Mouse (Mus musculus) heart, postnatal 10 days (tissue): ENCODE data around the gene Fndc11. TPM values are rescaled to one million over a fixed set of nuclear protein-coding genes. Genes with fewer than 3 reads are reported as not detected.
A peak's percentile ranks its signal among the peaks of the same experiment; 100 is the strongest.

Experiments used
- DNase-seq, 2 experiments: peaks; one replicate each; pipeline ENCODE4 v3.0.0; 2021
- intact Hi-C: fragments of 180-260 bp; cut with DNase I; formaldehyde crosslinking; loops from one replicate; pipeline ENCODE4 v1.15.1; 2025
- total RNA-seq, 2 experiments: library from RNA; stranded (reverse); gene quantifications; 2 replicates each; pipeline ENCODE4 v1.2.3; 2021

Gene Fndc11
- total RNA-seq, 2 experiments from 2014 or later = 0.30 TPM; not detected in 1

GRCm38 (mm10) chr2:181216037-181216436 lies 3.8 kb upstream of the Fndc11 start:
- intact Hi-C loops = no loop called here
- DNase-seq = no peak

- DNase-seq = no peak
- intact Hi-C loops = no loop called here
Measured at GRCm38 (mm10) chr2:181218881-181219485, 830 bp upstream of the Fndc11 start.

GRCm38 (mm10) chr2:181220361-181220760 lies 548 bp downstream of the Fndc11 start:
- DNase-seq = peak in 1 of 2 experiments; percentile 25
- intact Hi-C loops = loop anchor here (2.0 kb wide), 1 partner anchor 34 kb away; the partner anchor contains the start of gene Ppdpf

- intact Hi-C loops = no loop called here
Measured at GRCm38 (mm10) chr2:181224994-181225393, 5.2 kb downstream of the Fndc11 start.

GRCm38 (mm10) chr2:181227122-181227521 lies 7.3 kb downstream of the Fndc11 start:
- DNase-seq = no peak
- intact Hi-C loops = no loop called here

More at GRCm38 (mm10) chr2:181224994-181225393, 5.2 kb downstream of the Fndc11 start:
- no peak for DNase-seq

GRCm38 (mm10) chr2:181228335-181228734 lies 8.5 kb downstream of the Fndc11 start:
- no peak for DNase-seq
- intact Hi-C loops = no loop called here

GRCm38 (mm10) chr2:181231171-181231570 lies 11.4 kb downstream of the Fndc11 start:
- DNase-seq = no peak
- intact Hi-C loops = no loop called here

GRCm38 (mm10) chr2:181233443-181233842 lies 13.6 kb downstream of the Fndc11 start:
- intact Hi-C loops = no loop called here
- no peak for DNase-seq

GRCm38 (mm10) chr2:181234680-181235079 lies 14.9 kb downstream of the Fndc11 start:
- DNase-seq = peak in 1 of 2 experiments; percentile 26
- intact Hi-C loops = no loop called here

GRCm38 (mm10) chr2:181235681-181236566 lies 16.1 kb downstream of the Fndc11 start:
- intact Hi-C loops = no loop called here

GRCm38 (mm10) chr2:181237251-181238014 lies 17.6 kb downstream of the Fndc11 start:
- DNase-seq = no peak
- intact Hi-C loops = no loop called here

More at GRCm38 (mm10) chr2:181235681-181236566, 16.1 kb downstream of the Fndc11 start:
- DNase-seq = no peak

- intact Hi-C loops = no loop called here
- peak; percentile 29 to 37 for DNase-seq
Measured at GRCm38 (mm10) chr2:181238091-181238610, 18.3 kb downstream of the Fndc11 start.

- intact Hi-C loops = no loop called here
- no peak for DNase-seq
Measured at GRCm38 (mm10) chr2:181238861-181239260, 19.0 kb downstream of the Fndc11 start.

GRCm38 (mm10) chr2:181239261-181239660 lies 19.4 kb downstream of the Fndc11 start:
- intact Hi-C loops = no loop called here
- no peak for DNase-seq

GRCm38 (mm10) chr2:181240806-181241440 lies 21.1 kb downstream of the Fndc11 start:
- DNase-seq = no peak
- intact Hi-C loops = loop anchor here (5.0 kb wide), 1 partner anchor 54 kb away; the partner anchor contains the start of gene Ppdpf

GRCm38 (mm10) chr2:181241602-181242313 lies 21.9 kb downstream of the Fndc11 start, which contains the start of gene Helz2:
Gene Helz2, minus strand, starts transcription at chr2:181242027.
- peak; percentile 54 to 63 for DNase-seq
- intact Hi-C loops = loop anchor here (5.0 kb wide), 1 partner anchor 54 kb away; the partner anchor contains the start of gene Ppdpf

- intact Hi-C loops = loop anchor here (5.0 kb wide), 1 partner anchor 55 kb away; the partner anchor contains the start of gene Ppdpf
- no peak for DNase-seq
Measured at GRCm38 (mm10) chr2:181242314-181242665, 22.5 kb downstream of the Fndc11 start.

- peak; percentile 57 for DNase-seq
- intact Hi-C loops = loop anchor here (5.0 kb wide), 1 partner anchor 57 kb away; the partner anchor contains the start of gene Ppdpf
Measured at GRCm38 (mm10) chr2:181243706-181244394, 24.0 kb downstream of the Fndc11 start.

GRCm38 (mm10) chr2:181245031-181245430 lies 25.2 kb downstream of the Fndc11 start:
- intact Hi-C loops = no loop called here
- no peak for DNase-seq
